Mouse (Mus musculus) T-helper 17 cell (primary cell): Measurements from ENCODE around the gene Aicda.
"Not testable (repeated sequence)": the region's sequence is repeated elsewhere in the genome, so short reads cannot be mapped to it uniquely, and the experiment has no call there.

ENCODE experiments used
- in situ Hi-C, 2 experiments: fragments of 300-600 bp; cut with MboI, MseI; formaldehyde crosslinking; loops; 1 replicate in 1 of 2; 2 replicates in 1 of 2; pipeline ENCODE4 v1.15.1; 2025; ENCODE audit warnings: high pct_unique_total_duplicates in 2 of 2

Aicda gene

DNA sequence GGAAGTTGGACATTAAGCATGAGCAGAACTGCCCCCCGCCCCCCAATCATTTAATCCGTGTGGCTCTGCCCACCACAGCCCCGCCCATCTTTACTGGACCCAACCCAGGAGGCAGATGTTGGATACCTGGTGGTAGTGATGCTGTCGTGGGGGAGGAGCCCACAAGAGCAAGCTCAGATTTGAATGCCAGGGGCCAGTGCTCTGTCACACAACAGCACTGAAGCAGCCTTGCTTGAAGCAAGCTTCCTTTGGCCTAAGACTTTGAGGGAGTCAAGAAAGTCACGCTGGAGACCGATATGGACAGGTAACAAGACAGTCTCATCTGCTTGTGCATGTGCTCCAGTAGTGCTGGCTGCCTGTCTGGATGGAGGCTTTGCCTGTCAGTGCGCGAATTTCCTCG, at the start of gene Aicda:
TSS of gene Aicda (plus strand) at position 196 of the 400 bp plus-strand sequence.
- in situ Hi-C loops, result no loop called here

DNA sequence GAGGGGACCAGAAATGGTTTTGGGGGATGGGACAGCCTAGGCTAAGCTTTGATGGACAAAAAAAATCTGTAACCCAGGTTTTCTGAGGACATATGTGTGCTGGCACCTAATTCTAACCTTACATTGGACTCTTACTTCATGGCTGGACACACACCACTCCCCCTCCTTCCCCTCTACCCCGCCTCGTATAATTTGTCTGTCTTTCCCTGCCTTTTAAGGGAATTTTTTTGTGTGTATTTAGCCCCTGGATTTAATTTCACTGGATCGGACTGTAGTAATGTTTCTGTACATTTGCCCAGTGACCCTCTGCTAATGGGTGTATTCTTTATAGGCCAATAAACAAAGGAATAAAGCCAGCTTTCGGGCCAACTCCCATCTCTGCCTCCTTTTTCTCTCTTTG, 48.6 kb upstream of the Aicda start:
- in situ Hi-C loops, result no loop called here

DNA sequence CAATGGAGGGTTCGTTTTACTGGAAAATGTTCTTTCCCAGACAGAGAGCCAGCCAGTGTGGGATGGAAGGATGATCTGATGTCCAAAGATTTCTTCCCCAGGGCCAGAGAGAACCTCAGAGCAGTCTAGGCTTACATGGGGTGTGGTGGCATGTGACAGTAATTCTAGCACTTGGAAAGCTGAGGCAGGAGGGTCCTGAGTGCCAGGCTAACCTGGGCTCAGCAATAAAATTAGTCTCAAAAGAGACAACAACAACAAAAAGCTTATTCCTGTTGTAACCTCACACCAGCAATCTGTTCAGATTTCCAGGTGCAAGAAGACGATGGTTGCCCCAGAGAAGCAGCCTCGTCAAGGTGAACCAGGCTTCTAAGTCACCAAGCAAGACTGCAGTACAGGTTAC, 48.1 kb upstream of the Aicda start, which contains the start of gene Mfap5:
TSS of gene Mfap5 (plus strand) at position 301 of the 400 bp plus-strand sequence.
- in situ Hi-C loops, result no loop called here

DNA sequence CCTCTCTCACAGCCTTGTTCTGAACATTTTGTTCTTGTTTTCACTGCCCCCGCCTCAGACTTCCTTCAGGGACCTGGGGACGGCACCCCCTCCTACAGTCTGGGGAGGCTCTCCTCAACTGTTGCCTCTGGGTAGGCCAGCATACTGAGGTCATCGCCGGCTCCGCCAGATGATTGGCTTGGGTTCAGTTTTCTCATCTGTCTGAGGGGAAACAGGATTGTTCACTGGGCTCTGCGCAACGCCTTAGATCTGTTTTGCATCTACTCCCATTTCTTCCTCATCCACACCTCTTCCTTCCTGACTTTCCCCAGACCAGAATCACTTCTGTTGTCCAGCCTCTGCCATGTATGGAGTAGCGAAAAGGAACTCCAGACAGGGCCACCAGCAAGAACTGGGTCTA, 45.1 kb upstream of the Aicda start:
- in situ Hi-C loops, result no loop called here

DNA sequence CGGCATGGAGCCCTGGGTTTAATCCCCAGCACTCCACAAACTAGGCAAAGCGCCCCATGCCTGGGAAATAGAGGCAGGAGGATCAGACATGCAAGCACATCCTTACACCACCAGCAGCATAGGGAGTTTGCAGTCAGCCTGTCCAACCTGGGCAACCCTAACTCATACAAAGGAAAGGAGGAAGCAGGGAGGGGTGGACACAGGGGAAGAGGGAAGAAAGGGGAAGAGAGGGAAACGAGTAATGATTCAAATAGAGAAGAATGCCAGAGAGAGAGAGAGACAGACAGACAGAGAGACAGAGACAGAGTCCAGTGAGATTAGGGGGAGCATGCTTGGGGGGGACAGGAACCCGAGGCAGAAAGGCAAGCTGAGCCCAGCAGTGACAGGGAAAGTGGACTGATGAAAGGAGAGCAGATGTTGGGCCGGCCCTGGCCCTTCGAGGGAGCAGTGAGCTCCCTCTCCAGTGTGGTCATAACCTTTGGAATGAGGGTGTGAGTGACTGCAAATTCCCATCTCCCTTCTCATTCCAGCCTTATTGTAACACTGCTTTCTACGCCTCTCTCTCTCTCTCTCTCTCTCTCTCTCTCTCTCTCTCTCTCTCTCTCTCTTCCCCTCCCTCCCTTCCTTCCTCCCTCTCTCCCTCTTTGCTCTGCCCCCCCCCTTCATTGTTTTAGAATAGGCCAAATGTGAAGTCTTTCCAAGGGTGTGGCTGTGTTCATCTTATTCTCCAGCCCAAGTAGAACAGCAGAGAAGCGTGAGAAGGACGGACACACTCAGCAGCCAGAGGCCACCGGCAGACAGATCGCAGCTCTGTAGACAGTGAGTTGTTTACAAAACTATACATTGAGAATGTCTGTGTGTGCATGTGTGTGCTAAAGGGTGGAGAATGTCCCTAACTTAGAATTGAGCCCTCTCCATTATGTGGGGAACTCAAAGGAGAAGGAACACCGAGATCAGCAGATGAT, 40.4 kb upstream of the Aicda start:
- in situ Hi-C loops, result no loop called here

DNA sequence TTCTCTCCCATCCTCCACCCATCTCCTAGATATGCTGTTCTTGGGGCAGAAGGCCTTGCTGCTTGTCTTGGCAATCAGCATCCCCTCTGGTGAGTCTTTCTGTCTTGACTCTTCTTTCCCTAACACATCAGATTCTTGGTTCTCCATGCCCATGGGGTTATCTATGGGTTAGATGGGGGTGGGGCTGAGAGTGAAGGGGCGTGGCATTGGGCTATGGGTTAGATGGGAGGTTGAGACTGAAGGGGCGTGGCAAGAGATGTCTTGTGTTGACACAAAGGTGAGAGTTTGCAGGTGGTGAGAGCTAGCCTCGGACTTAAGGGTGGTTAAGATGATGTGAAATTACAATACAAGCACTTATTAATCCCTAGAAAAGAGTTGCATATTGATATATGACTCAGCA, 39.3 kb upstream of the Aicda start:
- in situ Hi-C loops, result no loop called here

DNA sequence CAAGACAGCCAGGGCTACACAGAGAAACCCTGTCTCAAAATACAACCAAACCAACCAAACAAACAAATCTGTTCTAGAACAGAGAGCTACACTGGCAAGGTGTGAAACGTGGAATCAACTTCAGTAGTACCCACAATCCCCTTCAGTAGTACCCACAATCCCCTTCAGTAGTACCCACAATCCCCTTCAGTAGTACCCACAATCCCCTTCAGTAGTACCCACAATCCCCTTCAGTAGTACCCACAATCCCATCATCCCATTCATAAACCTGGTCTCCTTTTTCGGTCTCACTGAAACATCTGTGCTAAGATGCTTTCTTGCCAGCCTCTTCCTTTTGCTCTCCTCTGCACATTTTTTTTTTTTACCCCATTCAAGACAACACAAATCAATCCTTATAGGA, 37.8 kb upstream of the Aicda start:
- in situ Hi-C loops, result not testable (repeated sequence)

DNA sequence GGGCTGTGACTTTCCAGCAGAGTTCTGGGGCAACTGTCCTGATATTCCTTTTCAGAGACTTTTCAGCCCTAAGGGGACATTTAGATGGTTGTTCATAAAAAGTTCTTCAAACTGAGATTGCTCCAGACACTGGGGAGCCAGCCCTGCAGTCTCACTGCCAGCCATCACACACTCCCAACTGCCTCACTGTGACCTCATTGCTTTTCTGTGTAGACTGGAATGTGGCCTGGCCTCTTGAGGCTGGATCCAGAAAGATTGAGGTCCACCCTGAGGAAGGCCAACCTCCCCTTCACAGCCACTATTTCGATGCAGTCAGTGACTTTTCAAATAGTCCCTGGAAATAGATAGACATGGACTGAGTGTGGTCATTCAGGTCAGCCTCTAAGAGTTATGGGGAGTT, 35.9 kb upstream of the Aicda start:
- in situ Hi-C loops, result no loop called here

DNA sequence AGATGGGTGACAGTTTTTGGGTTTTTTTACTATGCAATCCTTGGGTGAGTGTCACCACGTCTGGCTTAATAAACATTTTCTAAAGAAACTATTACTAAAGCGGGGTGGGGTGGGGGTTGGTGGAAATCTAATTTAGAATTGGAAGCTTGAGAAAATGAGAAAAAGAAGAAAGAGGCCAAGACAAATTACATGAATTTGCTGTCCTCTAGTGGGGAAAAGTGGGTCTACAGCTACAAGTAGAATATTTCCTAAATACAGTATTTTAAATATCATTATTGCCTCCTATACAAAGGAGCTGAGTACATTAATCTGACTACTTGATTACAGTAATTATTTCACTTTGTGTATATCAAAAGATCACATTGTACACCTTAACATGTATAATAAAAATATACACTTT, 34.2 kb upstream of the Aicda start:
- in situ Hi-C loops, result no loop called here

DNA sequence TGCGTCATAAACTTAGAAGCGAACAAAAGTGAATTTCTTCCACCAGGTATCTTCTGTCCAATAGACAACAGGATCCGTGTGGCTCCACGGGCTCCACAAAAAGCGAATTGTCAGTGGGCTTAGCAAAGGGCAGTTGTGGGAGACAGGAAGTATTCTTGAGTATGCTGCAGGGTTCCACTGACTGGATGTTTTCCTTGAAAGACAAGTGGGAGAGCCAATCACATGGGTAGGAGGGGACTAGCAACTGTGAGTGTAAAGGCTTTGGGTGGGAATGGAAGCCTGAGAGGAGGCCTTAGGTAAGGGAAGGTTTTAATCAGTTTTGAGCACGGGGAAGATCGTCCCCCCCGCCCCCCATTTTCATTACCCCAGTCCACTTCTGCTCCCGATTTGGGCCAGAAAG, 31.0 kb upstream of the Aicda start:
- in situ Hi-C loops, result no loop called here

DNA sequence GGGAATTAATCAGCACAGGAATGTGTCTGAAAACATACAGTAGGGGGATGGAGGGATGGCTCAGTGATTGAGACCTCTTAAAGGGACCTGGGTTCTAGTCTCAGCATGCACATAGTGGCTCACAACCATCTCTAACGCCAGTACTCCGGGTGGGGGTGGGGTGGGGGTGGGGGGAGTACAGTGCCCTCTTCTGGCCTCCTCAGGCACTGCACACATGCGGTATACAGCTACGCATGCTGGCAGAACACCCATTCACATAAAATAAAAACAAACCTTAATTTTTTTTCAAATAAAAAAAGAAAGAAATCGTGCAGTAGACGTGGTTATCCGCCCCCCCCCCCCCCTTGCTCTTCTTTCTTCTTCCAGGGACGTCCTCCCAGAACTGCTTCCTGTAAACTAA, 30.3 kb upstream of the Aicda start:
- in situ Hi-C loops, result no loop called here

DNA sequence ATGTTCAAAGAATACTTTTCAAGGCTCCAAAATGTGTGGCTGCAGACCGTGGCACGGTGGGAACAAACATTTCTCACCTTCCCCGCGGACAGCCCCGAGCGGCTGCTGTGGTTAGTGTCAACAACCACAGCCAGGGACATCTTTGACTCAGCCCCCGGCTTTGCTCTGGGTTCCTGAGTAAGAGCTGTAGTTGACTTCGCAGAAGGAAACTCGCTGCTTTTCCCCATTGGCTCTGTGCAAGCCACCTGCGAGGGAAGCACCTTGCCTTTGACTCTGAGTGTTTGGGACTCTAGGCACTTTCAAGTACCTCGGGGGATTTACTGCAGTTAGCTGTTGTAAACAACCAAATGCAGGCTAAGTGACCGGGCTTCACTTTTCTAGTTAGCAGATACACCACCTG, 26.0 kb upstream of the Aicda start:
- in situ Hi-C loops, result no loop called here

DNA sequence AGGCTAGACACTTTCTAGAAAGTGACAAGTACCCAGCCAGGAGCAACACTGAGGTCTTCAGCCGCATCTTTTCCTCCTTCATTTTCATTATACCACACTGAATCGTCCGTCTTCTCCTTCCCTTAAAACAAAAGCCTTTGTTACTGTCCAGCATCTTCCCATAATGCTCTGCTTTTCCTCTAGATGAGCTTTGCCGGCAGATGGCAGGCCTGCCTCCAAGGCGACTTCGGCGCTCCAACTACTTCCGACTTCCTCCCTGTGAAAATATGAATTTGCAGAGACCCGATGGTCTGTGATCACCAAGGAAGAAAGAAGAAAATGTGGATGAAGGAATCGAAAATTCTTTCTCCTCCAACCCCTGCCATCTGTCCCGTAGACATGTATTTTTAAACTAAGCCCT, 25.5 kb upstream of the Aicda start:
- in situ Hi-C loops, result no loop called here

DNA sequence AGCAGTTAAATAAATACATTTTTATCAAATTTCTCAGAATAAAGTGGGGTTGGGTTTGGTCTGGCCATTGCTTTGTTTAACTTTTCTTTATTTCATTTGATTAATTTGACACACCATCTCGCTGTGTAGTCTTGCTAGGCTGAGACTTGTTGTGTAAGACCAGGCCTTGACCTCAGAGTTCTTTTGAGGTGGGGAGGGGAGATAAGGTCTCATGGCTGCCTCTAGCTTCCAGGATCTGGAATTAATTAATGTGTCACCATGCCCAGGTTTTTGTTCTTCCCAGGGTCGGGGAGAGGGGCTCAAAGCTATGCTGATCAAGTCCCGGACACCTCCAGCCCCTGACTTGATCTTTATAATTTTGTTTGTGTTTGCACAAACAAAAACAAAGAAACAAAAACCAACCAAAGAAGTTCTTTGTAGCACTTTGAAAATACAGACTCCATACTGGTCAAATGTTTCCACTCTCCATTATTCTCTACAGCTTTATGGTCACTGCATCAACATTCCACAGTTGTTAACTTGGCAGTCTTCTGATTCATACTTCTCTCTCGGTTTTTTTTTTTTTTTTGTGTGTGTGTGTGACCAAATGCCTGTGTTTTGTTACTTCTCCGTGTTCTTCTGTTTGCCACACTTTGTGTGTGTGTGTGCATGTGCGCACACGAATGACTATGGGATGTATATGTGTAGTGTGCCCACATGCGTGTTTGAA, 22.0 kb upstream of the Aicda start:
- in situ Hi-C loops, result no loop called here

DNA sequence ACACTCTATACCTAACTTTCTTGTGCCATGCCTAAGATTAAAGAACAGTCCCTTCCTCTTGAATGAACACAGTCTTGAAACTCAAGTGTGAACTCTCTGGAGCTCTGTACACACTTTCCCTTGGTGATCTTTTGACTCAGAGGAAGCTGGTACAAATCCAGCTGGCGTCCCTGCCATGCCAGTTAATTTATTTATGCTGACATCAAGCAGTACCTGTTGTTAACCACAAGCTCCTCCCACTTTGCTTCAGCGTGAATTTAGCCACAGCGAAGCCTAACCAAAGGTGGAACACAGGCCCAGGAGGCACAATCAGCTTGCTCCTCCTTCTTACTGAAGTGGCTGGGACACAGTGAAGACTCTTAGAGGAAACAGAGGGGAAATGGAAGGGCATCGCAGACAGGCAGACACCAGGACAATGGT, 20.7 kb upstream of the Aicda start:
- in situ Hi-C loops, result no loop called here

DNA sequence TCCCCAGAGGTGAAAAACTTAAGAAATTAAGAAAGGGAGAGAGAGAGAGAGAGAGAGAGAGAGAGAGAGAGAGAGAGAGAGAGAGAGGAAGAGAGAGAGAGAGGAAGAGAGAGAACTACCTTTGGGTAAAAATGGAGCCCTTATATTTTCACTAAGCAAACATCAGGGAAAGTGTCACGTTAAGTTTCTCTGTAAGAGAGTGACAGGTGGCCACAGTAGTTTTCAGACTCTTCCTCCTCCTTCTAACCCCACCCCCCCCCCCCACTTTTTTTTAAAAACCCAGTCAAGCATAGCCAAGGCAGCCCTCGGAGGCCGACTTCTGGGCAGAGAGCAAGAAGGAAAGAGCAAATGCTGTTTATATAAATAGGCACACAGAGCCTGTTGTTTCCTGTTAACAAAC, 19.6 kb upstream of the Aicda start:
- in situ Hi-C loops, result no loop called here

DNA sequence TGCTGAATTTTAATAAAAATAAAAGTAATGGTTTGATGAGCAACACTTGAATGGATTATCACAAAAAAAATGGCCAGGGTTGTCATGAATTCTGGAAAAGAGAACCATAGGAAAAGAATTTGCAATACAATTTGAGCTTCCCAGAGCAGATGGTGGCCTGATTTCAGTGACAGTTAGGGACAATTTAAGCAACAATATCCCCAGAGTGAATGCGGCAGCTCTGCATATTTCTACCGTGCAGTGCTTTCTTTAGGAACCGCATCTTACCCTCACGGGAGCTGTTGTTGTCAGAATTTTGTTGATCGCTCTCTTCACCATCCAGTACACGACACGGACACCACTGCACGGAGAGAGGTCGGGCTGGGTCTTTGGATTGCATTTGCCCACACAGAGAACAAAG, 14.0 kb upstream of the Aicda start:
- in situ Hi-C loops, result no loop called here

DNA sequence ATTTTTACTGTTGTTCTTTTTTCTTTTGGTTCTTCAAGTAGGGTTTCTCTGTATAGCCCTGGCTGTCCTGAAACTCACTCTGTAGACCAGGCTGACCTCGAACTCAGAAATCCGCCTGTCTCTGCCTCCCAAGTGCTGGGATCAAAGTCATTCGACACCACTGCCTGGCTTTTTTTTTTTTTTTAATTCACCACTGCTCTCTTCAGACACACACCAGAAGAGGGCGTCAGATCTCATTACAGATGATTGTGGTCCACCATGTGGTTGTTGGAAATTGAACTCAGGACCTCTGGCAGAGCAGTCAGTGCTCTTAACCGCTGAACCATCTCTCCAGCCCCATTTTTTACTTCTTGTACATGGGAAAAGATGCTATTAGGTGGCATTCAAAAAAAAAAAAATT, 11.1 kb upstream of the Aicda start:
- in situ Hi-C loops, result not testable (repeated sequence)

DNA sequence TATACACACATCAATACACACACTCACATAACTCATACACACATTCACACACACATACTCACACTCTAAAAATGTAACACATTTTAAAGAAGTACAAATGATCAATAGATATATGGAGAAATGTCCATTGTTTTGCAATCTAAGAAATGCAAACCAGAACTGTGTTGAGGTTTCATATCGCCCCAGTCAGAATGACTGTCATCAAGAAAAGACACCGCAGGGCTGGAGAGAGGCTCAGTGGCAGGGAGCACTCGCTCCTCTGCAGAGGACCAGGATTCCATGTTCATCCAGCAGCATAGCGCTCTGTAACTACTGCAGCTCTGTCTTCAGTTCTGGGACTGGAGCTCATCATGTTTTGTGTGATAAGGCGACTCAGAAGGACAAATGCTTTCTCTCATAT, 10.0 kb upstream of the Aicda start:
- in situ Hi-C loops, result no loop called here

DNA sequence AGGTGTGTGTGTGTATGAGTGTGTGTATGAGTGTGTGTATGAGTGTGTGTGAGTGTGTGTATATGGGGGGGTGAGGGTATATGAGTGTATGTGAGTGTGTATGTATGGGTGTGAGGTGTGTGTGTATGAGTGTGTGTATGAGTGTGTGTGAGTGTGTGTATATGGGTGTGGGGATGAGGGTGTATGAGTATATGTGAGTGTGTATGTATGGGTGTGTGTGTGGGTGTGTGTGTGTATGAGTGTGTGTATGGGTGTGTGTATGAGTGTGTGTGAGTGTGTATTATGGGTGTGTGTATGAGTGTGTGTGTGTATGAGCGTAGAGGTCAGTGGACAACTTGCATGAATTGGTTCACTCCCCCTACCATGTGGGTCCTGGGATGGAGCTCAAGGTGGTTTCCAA, 8.9 kb upstream of the Aicda start:
- in situ Hi-C loops, result no loop called here

DNA sequence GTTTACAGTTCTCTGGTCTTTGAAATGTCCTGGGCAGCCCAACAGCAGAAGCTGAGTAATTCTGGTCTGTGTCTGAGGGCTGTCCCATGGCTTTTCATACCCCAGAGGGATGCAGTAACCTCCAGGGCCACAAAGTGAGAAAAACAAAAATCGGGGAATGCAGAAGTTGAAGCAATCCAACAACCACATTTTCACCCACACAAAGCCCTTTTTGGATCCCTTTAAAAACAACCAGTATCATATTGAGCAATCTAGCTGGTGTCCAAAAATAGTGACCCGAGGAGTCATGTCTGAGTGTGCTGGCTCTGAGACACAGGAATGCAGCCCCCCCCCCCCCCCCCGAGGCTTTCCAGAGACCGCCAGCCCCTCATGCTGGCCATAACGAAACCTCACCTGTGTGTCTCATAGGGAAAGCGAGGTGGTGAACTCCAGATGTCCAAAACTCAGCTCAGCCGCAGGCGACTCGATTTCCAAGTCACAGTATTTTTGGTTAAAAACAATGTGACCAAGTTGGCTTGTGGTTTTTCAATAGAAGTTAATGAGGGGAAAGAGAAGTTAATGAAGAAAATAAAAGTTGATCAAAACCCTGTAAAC, 8.2 kb upstream of the Aicda start:
- in situ Hi-C loops, result no loop called here

DNA sequence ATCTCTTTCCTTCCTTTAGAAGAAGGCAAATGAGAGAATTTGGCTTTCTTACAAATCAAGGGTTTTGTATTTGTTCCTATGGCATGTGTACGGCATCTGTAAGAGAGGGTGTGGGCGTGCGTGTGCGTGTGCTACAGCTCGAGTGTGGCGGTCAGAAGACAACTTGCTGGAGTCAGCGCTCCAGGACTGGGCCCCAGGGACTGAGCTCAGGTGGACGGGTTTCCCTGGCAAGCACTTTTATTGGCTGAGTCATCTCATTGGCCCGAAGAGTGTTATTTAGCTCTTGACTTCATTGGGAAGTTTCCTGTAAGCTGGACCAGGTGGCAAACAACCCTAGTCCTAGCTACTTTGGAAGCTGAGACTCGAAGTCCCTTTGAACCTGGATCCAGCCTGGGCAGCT, 7.7 kb upstream of the Aicda start:
- in situ Hi-C loops, result no loop called here

DNA sequence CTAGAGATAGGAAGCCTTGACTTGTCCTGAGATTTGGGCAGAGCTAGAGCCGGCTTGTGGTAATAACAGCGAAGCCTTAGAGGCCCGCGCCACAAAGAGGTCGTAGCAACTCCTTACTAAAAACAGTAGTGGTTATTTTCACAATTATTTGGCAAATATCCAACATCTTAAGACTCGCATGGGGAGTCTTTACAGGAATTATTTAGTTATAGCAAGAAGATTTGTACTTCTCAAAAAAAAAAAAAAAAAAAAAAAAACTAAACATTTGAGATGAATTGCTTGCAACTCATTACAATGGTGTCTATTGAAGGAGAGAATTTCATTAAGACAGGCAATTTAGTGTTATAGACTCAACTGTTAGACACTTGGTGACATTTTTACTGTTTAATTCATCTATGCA, 501 bp downstream of the Aicda start:
- in situ Hi-C loops, result no loop called here
